Mouse (Mus musculus) liver, embryonic 15.5 days (tissue): ENCODE data around the gene Gin1. TPM values are rescaled to one million over a fixed set of nuclear protein-coding genes. Genes with fewer than 3 reads are reported as not detected.

ENCODE experiments used
- ATAC-seq: fragments of 200-750 bp; cut with Nextera tagmentation; 2 replicates; pipeline ENCODE4 v1.8.0; 2017; ENCODE audit warnings: moderate number of reproducible peaks, mild to moderate bottlenecking, moderate library complexity; ENCODE audit not compliant: insufficient read depth
- H3K27ac ChIP-seq: fragments of 300-500 bp; sonication (generic); replicated peaks from 2 replicates; pipeline ENCODE4 v1.5.1; 2015; ENCODE audit warnings: mild to moderate bottlenecking, inconsistent platforms
- H3K27me3 ChIP-seq: fragments of 300-500 bp; sonication (generic); 2 replicates; pipeline ENCODE4 v1.6.1; 2015; ENCODE audit warnings: mild to moderate bottlenecking, inconsistent platforms
- H3K36me3 ChIP-seq: fragments of 300-500 bp; sonication (generic); replicated peaks from 2 replicates; pipeline ENCODE4 v1.6.1; 2015; ENCODE audit warnings: moderate library complexity, mild to moderate bottlenecking, inconsistent platforms
- H3K4me1 ChIP-seq: fragments of 300-500 bp; sonication (generic); replicated peaks from 2 replicates; pipeline ENCODE4 v1.6.1; 2015; ENCODE audit warnings: inconsistent platforms
- H3K4me2 ChIP-seq: fragments of 300-500 bp; sonication (generic); 2 replicates; pipeline ENCODE4 v1.6.1; 2015; ENCODE audit warnings: moderate library complexity, mild to moderate bottlenecking, inconsistent platforms
- H3K4me3 ChIP-seq: fragments of 300-500 bp; sonication (generic); replicated peaks from 2 replicates; pipeline ENCODE4 v1.5.1; 2015; ENCODE audit warnings: mild to moderate bottlenecking, inconsistent platforms
- H3K9ac ChIP-seq: fragments of 300-500 bp; sonication (generic); 2 replicates; pipeline ENCODE4 v1.6.1; 2015; ENCODE audit warnings: moderate library complexity, mild to moderate bottlenecking, inconsistent platforms
- H3K9me3 ChIP-seq: fragments of 300-500 bp; sonication (generic); replicated peaks from 2 replicates; pipeline ENCODE4 v1.6.1; 2016; ENCODE audit warnings: inconsistent platforms
- WGBS: fragments of 180-500 bp; shearing (Covaris S2); methylation state at CpG from one replicate; pipeline ENCODE4 v1.1.7; 2015; ENCODE audit warnings: mixed read lengths; ENCODE audit not compliant: insufficient replicate concordance; 5-methylcytosine and 5-hydroxymethylcytosine counted together
- polyA plus RNA-seq: library from polyadenylated mRNA; unstranded; fragments of >200 nt; fragmentation: Nextera tagmentation; extraction: Ambion mirVana; gene quantifications from 2 replicates; pipeline ENCODE4 v1.2.1, GENCODE M21; 2015

Gin1 gene
- polyA plus RNA-seq, 1 experiment from 2014 or later = 11.0 TPM

DNA sequence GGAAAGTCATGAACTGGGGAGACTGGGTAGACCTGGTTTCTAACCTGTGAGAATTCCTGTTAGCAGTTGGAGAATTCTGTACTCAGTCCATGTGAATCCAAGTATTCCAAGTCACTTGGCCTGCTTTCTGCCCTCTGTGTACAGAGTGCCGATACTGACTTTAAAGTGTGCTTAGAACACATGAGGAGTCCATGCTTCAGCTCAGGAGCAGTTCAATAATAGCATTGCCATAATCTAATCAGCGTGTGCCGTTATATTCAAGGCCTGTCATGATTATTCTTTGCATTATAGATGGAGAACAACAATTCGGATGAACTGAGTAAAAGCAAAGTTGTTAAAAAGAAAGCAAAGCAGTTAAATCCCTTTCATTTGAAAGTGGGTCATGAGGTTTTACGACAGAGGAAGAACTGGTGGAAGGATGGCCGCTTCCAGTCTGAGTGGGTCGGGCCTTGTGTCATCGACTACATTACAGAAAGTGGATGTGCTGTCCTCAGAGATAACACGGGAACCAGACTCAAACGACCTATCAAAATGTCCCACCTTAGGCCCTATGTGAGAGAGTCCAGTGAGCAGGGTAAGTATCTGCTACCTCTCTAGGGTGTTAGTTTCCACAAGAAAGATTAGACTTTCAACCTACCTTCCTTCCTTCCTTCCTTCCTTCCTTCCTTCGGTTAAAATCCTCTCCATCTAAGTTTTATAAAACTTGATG is 15.9 kb downstream of the Gin1 start:
- Histone ChIP-seq H3K9me3 (no peaks in the 10 kb centered on the region), H3K4me3 (no peak overlapping the region), H3K4me2 (no peak overlapping the region), H3K4me1 (peaks cover 8% of the 10 kb centered on the region), H3K27ac (peak overlapping the region; percentile 38; the same call in 1 of the 2 replicates), H3K36me3 (peaks cover 7% of the 10 kb centered on the region; the same call in 1 of the 2 replicates), H3K27me3 (no peaks in the 10 kb centered on the region), H3K9ac (no peak overlapping the region)
- peak; percentile 93 for ATAC-seq
- WGBS = 56% methylated on average over 11 of the region's 11 CpGs

DNA sequence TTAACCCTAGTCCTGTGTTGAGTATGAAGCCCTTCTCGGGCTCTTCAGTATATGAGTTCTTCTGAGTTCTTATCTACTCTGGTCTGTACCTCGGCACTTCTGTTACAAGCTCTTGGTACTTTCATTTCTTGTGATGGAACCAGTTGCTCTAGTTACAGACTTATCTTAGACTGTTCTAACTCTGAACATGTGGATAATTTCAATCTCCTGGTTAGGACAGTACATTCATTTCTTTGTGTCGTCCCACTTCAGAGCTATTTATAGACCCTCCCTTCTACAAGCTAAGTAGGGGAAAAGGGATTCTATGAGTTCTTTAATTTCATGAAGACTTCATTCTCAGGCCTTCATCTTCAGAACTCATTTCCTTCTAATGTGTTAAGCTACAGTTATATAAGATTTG is 17.7 kb downstream of the Gin1 start:
- Histone ChIP-seq H3K4me3 (no peak overlapping the region), H3K27me3 (no peaks in the 10 kb centered on the region), H3K36me3 (peaks cover 7% of the 10 kb centered on the region; the same call in 1 of the 2 replicates), H3K4me1 (peaks cover 8% of the 10 kb centered on the region), H3K9ac (no peak overlapping the region), H3K4me2 (no peak overlapping the region), H3K27ac (no peak overlapping the region), H3K9me3 (no peaks in the 10 kb centered on the region)
- WGBS = 52% methylated on average over 3 of the region's 3 CpGs
- no peak for ATAC-seq

DNA sequence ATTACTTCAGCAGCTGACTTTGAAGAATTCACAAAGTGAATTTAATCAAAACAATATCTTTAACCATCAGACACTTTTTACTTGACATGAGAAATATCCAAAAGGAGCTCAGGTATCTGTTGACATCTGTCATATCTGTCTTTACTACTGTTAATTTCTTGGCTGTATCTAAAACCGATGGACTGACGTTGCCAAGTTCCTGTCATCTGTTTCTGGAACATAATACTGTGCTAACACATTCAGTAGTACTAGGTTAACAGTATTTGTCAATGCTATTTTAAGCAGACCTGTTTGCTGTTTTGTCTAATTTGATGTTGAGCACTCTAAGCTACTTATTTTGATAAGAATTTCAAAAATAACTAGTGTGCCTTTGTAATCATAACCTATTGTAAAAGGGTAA is 18.5 kb downstream of the Gin1 start:
- Histone ChIP-seq H3K36me3 (peaks cover 7% of the 10 kb centered on the region; the same call in 1 of the 2 replicates), H3K4me1 (peaks cover 8% of the 10 kb centered on the region), H3K4me2 (no peak overlapping the region), H3K4me3 (no peak overlapping the region), H3K27ac (no peak overlapping the region), H3K9me3 (no peaks in the 10 kb centered on the region), H3K9ac (no peak overlapping the region), H3K27me3 (no peaks in the 10 kb centered on the region)
- no peak for ATAC-seq
- WGBS = 81% methylated on average over 2 of the region's 2 CpGs

DNA sequence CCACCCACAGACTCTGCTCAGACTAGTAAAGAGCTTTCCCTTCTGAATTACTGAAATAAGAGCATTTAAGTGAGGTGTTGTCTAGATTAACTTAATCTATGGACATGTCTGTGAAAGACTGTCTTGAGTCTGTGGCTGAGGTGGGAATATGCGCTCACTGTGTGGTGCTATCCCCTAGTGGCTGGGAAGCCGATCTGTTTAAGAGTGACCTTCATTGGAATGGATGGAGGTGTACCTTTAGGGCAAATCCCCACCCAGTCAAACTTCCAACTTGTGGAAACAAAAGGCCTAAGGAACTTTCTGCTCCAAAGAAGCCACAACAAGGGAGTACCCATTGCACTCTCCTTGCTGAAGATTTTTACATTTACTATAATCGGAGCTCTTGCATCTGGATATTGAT is 24.1 kb downstream of the Gin1 start:
- H3K9ac ChIP-seq = no peak overlapping the region
- no peak for ATAC-seq
- 71% methylated on average over 3 of the region's 3 CpGs for WGBS
- no peaks in the 10 kb centered on the region for H3K4me1 ChIP-seq
- H3K36me3 ChIP-seq = no peaks in the 10 kb centered on the region
- H3K4me3 ChIP-seq = no peak overlapping the region
- no peaks in the 10 kb centered on the region for H3K27me3 ChIP-seq
- H3K9me3 ChIP-seq = no peaks in the 10 kb centered on the region
- H3K4me2 ChIP-seq = no peak overlapping the region
- no peak overlapping the region for H3K27ac ChIP-seq

DNA sequence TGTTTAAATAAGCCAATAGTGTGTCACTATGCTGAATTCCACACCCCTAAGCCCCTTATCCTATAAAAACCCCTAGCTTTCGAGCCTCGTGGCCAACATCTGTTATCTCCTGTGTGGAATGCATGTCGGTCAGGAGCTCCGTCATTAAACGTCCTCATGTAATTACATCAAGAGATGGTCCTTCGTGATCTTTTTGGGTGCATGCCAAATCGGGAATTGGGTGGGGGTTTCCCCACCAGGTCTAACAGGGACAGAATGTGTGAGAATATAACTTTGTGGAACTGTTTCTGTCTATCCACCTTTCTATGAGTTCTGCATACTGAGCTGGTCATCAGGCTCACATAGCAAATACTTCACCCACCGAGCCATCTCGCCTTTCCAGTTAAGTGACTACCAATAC is 26.0 kb downstream of the Gin1 start:
- Histone ChIP-seq H3K36me3 (no peaks in the 10 kb centered on the region), H3K9ac (no peak overlapping the region), H3K27ac (no peak overlapping the region), H3K4me1 (no peaks in the 10 kb centered on the region), H3K27me3 (no peaks in the 10 kb centered on the region), H3K4me3 (no peak overlapping the region), H3K4me2 (no peak overlapping the region), H3K9me3 (no peaks in the 10 kb centered on the region)
- 64% methylated on average over 9 of the region's 9 CpGs for WGBS
- ATAC-seq = no peak

DNA sequence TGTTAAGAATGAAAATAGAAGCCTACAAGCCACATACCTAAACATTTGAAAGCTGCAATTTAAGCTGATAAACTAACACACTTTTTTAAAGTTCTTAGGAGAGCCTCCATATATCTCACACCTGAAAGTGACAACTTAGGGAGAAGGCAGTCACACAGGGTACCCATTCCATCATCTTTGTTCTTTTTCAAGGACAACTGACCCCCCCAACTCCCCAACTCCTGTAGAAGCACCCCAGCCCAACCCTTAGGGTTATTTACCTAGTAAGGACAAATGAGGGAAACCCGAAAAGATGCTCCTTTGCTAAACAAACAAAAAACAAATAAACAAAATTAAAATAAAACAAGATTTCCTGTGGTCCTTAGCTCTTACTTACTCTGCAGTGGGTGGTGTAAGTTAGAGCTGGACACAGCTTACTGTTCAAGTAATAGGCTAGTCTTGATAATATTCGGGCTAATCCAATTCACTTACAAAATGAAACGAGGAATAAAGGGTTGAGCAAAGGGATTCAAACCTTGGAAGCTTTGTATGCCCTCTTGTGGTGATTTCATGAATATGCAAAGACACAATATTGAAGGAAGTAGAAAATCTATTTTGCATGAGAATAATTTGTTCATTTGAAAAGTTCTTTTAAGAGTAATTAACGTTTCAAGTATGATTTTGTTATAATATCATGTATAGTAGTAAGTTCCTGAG is 32.4 kb downstream of the Gin1 start:
- Histone ChIP-seq H3K9ac (no peak overlapping the region), H3K27me3 (no peaks in the 10 kb centered on the region), H3K4me2 (no peak overlapping the region), H3K36me3 (no peaks in the 10 kb centered on the region), H3K9me3 (no peaks in the 10 kb centered on the region), H3K4me3 (no peak overlapping the region), H3K4me1 (no peaks in the 10 kb centered on the region), H3K27ac (no peak overlapping the region)
- WGBS = 22% methylated on average over 4 of the region's 4 CpGs
- ATAC-seq = no peak

DNA sequence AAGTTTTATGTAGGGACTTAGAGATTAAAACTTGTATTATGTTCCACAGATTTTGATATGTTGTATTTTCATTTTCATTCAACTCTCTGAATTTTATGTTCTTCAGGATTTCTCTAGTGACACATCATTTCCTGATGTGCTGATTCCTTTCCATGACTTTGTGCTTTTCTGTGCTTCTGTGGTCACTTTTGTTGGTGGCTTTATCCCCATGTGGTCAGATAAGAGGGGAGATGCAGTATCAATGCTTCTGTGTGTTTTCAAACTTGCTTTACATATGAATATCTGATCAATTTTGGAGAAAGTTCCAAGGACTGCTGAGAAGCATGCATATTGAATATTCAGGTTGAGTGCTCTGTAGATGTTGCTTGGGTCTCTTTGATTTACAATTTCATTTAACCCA is 34.5 kb downstream of the Gin1 start:
- Histone ChIP-seq H3K27me3 (no peaks in the 10 kb centered on the region), H3K4me3 (no peak overlapping the region), H3K9ac (no peak overlapping the region), H3K4me1 (no peaks in the 10 kb centered on the region), H3K36me3 (no peaks in the 10 kb centered on the region), H3K9me3 (no peaks in the 10 kb centered on the region), H3K27ac (no peak overlapping the region), H3K4me2 (no peak overlapping the region)
- no peak for ATAC-seq

DNA sequence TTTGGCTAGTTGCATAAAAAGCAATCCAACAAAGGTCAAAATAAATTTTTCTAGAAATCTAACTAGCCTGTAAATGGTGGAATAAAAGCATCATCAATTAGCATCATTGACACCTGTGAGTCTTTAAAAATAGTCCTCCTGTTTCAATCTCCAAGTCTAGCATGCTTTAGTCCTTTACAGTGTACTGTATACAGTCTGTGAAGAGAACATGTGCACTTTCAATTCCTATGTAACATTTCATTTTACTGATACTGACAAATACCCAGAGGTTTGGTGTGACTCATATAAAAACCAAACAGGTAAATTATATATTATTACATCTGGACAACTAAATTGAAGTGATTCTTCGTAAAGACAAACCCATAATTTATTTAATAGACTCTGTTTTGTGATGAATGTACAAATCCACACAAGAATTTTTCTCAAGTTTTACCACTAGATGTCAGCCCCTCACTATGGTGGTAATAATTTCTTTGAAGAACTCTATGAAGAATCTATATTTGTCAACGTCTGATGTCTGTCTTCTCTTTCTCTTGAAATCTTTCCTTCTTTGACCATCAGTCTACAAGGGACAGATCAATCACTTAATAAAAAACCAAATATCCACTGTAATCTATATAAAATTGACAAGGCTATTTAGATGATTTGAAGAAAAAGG is 39.4 kb downstream of the Gin1 start:
- H3K9ac ChIP-seq = no peak overlapping the region
- H3K27me3 ChIP-seq = no peaks in the 10 kb centered on the region
- H3K36me3 ChIP-seq = no peaks in the 10 kb centered on the region
- no peak for ATAC-seq
- no peaks in the 10 kb centered on the region for H3K4me1 ChIP-seq
- 24% methylated on average over 2 of the region's 2 CpGs for WGBS
- no peak overlapping the region for H3K4me3 ChIP-seq
- H3K27ac ChIP-seq = no peak overlapping the region
- H3K4me2 ChIP-seq = no peak overlapping the region
- H3K9me3 ChIP-seq = no peaks in the 10 kb centered on the region

DNA sequence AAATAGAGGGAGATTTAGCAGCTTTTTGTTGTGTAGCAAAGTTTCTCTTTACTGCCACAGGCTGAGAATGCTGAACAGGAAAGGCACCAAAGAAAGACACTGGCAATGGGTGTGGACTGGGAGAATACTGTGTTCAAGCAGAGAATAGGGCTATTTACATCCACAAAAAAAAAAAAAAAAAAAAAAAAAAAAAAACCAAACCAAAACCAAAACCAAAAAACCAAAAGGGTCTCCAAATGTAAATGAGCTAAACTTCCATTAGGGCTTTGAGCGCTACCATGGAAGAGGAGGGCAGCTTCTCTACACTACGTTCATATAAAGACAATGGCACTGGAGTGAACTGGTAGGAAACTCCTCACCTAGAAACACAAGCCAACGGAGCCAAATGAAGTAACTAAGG is 51.3 kb downstream of the Gin1 start:
- Histone ChIP-seq H3K9me3 (no peaks in the 10 kb centered on the region), H3K4me2 (no peak overlapping the region)
- WGBS = 71% methylated on average over 3 of the region's 3 CpGs

DNA sequence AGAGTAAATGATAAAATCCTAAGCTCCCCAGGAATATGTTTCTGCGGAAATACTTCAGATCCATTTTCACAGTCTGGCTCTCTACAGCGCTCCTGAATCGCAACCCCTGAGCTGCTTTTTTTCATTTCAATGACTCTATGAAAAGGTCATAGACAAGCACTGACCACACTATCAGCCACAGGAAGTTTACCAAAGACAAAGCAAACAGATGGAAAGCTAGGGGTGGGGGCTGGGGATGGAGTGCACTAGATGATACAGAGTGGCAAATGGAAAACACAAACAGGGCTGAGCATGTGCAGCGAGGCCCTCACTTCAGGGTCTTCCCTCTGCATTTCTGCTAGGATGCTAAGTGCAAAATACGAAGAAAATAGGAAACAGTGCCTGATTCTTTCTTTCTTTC is 52.2 kb downstream of the Gin1 start:
- Histone ChIP-seq H3K9ac (no peak overlapping the region), H3K36me3 (no peaks in the 10 kb centered on the region), H3K4me3 (no peak overlapping the region), H3K4me2 (no peak overlapping the region), H3K9me3 (no peaks in the 10 kb centered on the region), H3K4me1 (no peaks in the 10 kb centered on the region), H3K27me3 (no peaks in the 10 kb centered on the region), H3K27ac (no peak overlapping the region)
- WGBS = 59% methylated on average over 5 of the region's 5 CpGs
- no peak; the same call in 1 of the 2 replicates for ATAC-seq

More for the DNA sequence above, 51.3 kb downstream of the Gin1 start:
- Histone ChIP-seq H3K9ac (no peak overlapping the region), H3K4me3 (no peak overlapping the region), H3K36me3 (no peaks in the 10 kb centered on the region), H3K4me1 (no peaks in the 10 kb centered on the region), H3K27ac (no peak overlapping the region), H3K27me3 (no peaks in the 10 kb centered on the region)
- no peak for ATAC-seq

DNA sequence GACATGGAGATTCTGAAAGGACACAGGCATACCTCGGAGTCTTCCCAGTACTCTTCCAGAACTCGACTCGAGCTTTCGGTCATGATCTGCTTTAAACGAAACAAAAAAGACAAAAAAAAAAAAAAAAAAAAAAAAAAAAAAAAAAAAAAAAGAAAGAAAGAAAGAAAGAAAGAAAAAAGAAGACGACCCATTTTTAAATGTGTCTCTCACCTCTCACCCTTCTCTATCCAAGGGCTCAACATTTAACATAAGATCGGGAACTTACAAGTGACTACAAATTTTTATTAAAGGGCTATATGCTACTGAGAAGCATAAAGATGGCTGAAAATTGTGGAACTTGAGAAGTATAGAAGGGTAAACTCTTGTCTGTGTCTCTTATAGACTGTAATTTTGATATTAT is 52.9 kb downstream of the Gin1 start:
- Histone ChIP-seq H3K27ac (no peak overlapping the region), H3K36me3 (no peaks in the 10 kb centered on the region), H3K9me3 (no peaks in the 10 kb centered on the region), H3K9ac (no peak overlapping the region), H3K4me3 (no peak overlapping the region), H3K4me2 (no peak overlapping the region), H3K4me1 (no peaks in the 10 kb centered on the region), H3K27me3 (no peaks in the 10 kb centered on the region)
- WGBS = 76% methylated on average over 7 of the region's 7 CpGs
- ATAC-seq = no peak
